Mouse (Mus musculus) megakaryocyte, embryonic 14.5 days (primary cell): ENCODE data around the gene Ush2a.

Source experiments
- FLI1 ChIP-seq: IDR thresholded peaks from 2 replicates; pipeline ENCODE4 v1.6.1; 2012; ENCODE audit warnings: low read length, inconsistent platforms, mixed read lengths
- GATA1 ChIP-seq: IDR thresholded peaks from 3 replicates; pipeline ENCODE4 v1.6.1; 2012; ENCODE audit warnings: mixed read lengths, low read length, inconsistent platforms, borderline replicate concordance

GRCm38 (mm10) chr1:188238636-188239035 lies 23.2 kb upstream of the Ush2a start:
- TF ChIP-seq GATA1 (no peak), FLI1 (no peak)
